Mouse (Mus musculus) bone marrow, adult 2 months (tissue): ENCODE data around the gene Smarca2. TPM values are rescaled to one million over a fixed set of nuclear protein-coding genes. Genes with fewer than 3 reads are reported as not detected.

Experiments
- H3K27ac ChIP-seq: fragments of 200-500 bp; 2 replicates; pipeline ENCODE4 v1.5.1; 2012; ENCODE audit warnings: low read depth, mild to moderate bottlenecking, control low read depth, inconsistent platforms, low read length; ENCODE audit not compliant: control insufficient read depth, poor library complexity, insufficient read depth
- H3K4me1 ChIP-seq: fragments of 200-500 bp; 2 replicates; pipeline ENCODE4 v1.6.1; 2011; ENCODE audit warnings: low read length; ENCODE audit not compliant: control insufficient read depth, insufficient read depth
- H3K4me3 ChIP-seq: fragments of 200-500 bp; replicated peaks from 2 replicates; pipeline ENCODE3; 2011; ENCODE audit warnings: mild to moderate bottlenecking, low read depth, low read length, control low read depth; ENCODE audit not compliant: control insufficient read depth
- CTCF ChIP-seq: fragments of 200-500 bp; IDR thresholded peaks from 2 replicates; pipeline ENCODE4 v1.5.1; 2011; ENCODE audit warnings: low read length, control low read depth; ENCODE audit not compliant: control insufficient read depth, insufficient read depth
- POLR2A ChIP-seq: fragments of 200-500 bp; IDR thresholded peaks from 2 replicates; pipeline ENCODE4 v1.6.1; 2011; ENCODE audit warnings: low read depth, mild to moderate bottlenecking, control low read depth, low read length, borderline replicate concordance; ENCODE audit not compliant: control insufficient read depth
- WGBS: fragments of 180-500 bp; shearing (Covaris S2); methylation state at CpG from one replicate; pipeline ENCODE4 v1.1.7; 2018; 5-methylcytosine and 5-hydroxymethylcytosine counted together
- polyA plus RNA-seq: library from polyadenylated mRNA; stranded (reverse); fragments of >200 nt; gene quantifications from 2 replicates; pipeline ENCODE4 v1.2.4, GENCODE M21; 2011; ENCODE audit warnings: low replicate concordance; ENCODE audit not compliant: missing spikeins, insufficient read depth, insufficient read length

The Smarca2 gene
- polyA plus RNA-seq, 1 experiment, result 77.8 TPM

DNA sequence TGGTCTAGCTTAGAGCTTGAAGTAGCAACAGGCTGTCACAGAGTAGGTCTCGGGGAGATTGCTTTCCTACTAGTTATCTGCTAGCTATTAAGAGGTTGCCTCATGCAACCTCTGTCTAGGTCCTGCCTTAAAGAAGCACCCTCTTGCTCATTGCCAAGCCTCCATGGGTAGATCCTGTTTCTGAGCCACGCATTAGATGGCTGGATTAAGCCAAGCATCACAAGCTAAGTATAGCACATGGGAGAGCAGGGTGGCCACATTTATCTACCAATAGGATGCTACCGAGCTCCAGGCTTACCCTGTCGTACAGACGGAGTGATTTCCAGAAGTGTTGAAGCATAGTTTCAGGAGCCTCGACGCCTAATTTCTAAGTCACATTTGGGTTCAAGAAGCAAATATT, 114.3 kb downstream of the Smarca2 start:
- Histone ChIP-seq H3K4me1 (no peaks in the 10 kb centered on the region), H3K27ac (no peak overlapping the region), H3K4me3 (no peak overlapping the region)
- 87% methylated on average over 7 of the region's 7 CpGs for WGBS
- TF ChIP-seq POLR2A, result no peak
- TF ChIP-seq CTCF, result no peak

DNA sequence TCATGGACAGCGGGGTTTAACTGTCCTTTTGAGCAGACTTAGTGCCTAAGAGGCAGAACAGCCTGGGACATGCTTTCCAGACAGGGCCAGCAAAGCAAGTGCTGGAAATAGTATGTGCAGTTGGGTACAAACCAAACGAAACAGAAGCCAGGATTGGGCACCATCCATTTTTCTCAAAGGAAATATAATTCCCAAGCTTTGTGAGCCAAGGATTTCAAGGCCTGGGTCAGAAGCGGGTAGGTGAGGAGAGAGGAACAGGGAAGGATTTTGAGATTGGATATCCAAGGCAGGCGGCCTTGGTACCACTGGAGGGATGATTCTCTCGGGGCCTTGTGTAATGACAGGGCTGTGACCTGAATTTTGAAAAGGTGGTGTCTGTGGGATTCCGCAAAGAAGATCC, 116.9 kb downstream of the Smarca2 start:
- H3K4me3 ChIP-seq, result no peak overlapping the region
- no peak overlapping the region for H3K27ac ChIP-seq
- no peaks in the 10 kb centered on the region for H3K4me1 ChIP-seq
- WGBS, result 84% methylated on average over 6 of the region's 6 CpGs
- TF ChIP-seq CTCF (no peak), POLR2A (no peak)

DNA sequence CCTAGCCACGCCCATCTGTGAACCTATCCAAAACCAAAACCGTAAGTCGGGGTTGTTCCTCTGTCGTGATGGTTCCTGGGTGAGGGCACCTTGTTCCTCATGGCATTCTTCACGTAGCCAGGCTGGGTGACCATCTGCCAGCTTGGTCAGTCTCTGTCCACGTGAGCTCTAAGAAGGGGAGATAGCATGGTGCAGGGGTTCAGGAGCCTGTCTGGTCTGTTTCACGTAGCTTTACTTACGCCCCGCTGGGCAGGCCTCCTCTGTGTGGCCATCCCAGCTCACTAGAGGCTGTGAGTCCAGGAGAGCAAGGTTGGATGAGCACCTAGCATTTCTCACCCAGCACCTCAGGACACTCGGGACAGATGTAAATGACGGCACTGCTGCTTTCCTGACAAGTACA, 119.0 kb downstream of the Smarca2 start:
- Histone ChIP-seq H3K27ac (no peak overlapping the region), H3K4me3 (no peak overlapping the region), H3K4me1 (no peaks in the 10 kb centered on the region)
- WGBS, result 85% methylated on average over 11 of the region's 11 CpGs
- TF ChIP-seq POLR2A, result no peak
- TF ChIP-seq CTCF, result no peak

DNA sequence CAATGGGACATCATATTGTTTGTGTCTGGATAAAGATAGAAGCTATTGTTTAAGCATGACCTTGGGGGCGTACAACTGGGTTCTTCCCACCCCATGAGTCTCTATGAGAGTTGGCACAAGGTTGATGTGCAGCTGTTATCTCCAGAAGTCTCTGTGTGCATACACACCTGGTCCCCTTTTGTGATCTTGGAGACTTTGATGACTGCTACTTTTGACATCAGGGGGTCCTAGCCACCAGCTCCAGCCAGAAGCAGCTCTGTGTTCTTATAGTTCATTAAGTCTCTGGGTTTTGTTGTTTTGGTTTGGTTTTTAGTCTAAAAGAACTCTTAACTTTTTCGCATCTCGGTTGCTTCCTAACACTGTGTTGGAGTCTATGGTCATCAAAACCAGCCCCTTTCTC, 119.8 kb downstream of the Smarca2 start:
- WGBS, result 88% methylated on average over 3 of the region's 3 CpGs
- no peak overlapping the region for H3K4me3 ChIP-seq
- TF ChIP-seq POLR2A (no peak), CTCF (no peak)
- H3K27ac ChIP-seq, result no peak overlapping the region
- no peaks in the 10 kb centered on the region for H3K4me1 ChIP-seq

DNA sequence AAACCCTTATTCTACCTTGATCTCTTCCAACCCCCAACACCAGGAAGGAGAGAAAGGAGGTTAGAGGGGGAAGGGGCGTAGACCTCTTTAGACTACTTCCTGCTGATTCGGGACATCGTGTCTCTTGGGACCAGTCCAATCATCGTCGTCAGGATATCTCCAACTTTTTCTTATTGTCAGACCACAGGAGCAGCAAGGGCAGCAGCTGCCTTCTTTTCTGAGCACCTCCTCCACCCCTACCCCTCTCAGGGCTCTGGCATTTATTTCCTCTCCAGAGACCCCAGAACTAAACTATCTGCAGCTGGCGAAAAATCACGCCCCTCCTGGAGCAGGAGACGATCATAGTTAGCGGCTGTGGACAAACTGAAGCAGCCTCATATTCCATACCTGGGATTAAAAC, 122.9 kb downstream of the Smarca2 start:
- Histone ChIP-seq H3K4me3 (no peak overlapping the region), H3K4me1 (no peaks in the 10 kb centered on the region), H3K27ac (no peak overlapping the region)
- no peak for TF ChIP-seq POLR2A
- no peak for TF ChIP-seq CTCF
- 53% methylated on average over 9 of the region's 9 CpGs for WGBS

DNA sequence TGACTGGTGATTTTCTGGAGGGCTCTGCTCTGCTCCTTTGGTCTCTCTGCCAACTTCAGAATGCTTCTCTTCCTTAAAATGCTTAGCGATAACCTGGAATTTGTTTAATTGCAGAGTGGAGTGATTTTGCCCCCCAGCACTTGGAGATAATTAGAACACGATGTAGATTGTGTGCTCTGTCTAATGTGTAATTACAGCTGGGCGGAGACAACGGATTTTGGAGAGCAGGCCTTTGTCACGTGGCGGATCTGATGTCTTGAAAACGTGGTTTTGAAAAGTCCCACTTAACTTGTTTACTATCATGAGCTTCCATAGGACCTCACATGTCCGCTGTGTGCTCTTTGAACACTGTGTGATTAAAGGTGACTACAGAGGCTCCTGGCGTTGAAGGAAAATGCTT, 125.6 kb downstream of the Smarca2 start:
- TF ChIP-seq CTCF (no peak), POLR2A (no peak)
- Histone ChIP-seq H3K4me1 (no peaks in the 10 kb centered on the region; the same call in 1 of the 2 replicates), H3K27ac (no peak overlapping the region), H3K4me3 (no peak overlapping the region)
- 82% methylated on average over 9 of the region's 9 CpGs for whole genome bisulfite sequencing

DNA sequence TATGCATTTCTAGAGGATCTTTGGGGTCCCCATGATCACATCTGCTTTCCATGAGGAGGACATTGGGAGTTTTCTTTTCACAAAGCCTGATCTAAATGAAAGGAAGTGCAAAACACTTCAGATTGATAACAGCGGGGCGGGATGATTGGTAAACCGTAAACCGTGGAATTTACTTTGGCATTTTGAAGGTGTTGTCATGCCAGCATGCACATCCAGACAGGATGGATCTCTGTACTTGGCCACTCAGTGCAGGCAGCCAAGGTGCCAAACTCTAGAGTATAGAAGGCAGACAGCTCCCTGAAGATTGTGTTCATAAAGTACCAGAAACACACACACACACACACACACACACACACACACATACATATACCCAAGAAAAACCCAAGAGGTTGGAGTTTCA, 126.3 kb downstream of the Smarca2 start:
- 80% methylated on average over 4 of the region's 4 CpGs for WGBS
- Histone ChIP-seq H3K4me3 (no peak overlapping the region), H3K27ac (no peak overlapping the region), H3K4me1 (no peaks in the 10 kb centered on the region; the same call in 1 of the 2 replicates)
- TF ChIP-seq CTCF (no peak), POLR2A (no peak)

DNA sequence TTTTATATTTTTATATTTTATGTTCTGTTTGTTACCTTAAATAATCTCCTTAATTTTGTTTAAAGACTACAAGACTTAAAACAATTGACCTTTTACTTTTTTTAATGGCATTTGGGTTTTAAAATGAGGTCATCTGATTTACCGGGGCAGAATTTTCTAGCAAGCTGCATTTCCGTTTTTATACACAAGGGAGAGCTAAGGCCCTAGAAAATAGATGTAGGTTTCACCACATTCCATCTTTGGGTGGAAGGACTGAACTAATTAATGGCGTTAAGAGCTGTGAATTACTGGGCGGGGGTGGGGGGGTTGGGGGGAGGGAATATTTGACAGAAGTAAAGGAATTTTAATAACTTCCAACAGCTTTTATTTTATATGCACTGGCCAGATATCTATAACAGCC, 127.0 kb downstream of the Smarca2 start:
- H3K4me1 ChIP-seq, result no peaks in the 10 kb centered on the region; the same call in 1 of the 2 replicates
- 10% methylated on average over 4 of the region's 4 CpGs for WGBS
- TF ChIP-seq CTCF, result no peak
- no peak for TF ChIP-seq POLR2A
- H3K4me3 ChIP-seq, result no peak overlapping the region
- H3K27ac ChIP-seq, result no peak overlapping the region

DNA sequence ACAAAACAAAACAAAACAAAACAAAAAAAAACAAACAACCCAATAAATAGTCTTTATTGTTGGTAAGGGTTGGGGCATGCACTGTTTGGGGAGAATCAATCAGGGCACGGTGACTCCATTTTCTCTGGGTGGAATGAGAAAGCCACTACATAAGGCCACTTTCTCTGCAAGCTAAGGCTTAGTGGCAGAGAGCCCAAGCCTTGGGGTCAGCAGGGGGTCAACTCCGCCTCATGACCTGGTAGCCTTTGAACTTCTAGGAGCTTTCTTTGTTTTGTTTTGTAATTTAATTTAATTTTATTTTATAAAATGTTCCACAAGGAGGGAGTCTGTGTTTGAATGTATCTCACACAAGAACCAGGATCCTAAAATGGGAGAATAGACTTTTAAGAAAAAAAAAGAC, 128.2 kb downstream of the Smarca2 start:
- WGBS, result 84% methylated on average over 2 of the region's 2 CpGs
- Histone ChIP-seq H3K27ac (no peak overlapping the region), H3K4me1 (no peaks in the 10 kb centered on the region; the same call in 1 of the 2 replicates), H3K4me3 (no peak overlapping the region)
- TF ChIP-seq CTCF, result no peak
- no peak for TF ChIP-seq POLR2A
